Mouse (Mus musculus) MEL (cell line): ENCODE results near the gene Gdf3.

ENCODE experiments used
- CTCF ChIP-seq, 3 experiments: IDR thresholded peaks in 2 of 3; conservative IDR thresholded peaks in 1 of 3; 2 replicates each; pipeline ENCODE4 v1.5.1; 2011 to 2012; ENCODE audit warnings: low read length in 3 of 3, low read depth in 2 of 3, mild to moderate bottlenecking in 2 of 3, improper control_type of control experiment in 1 of 3, inconsistent platforms in 1 of 3, mixed read lengths in 1 of 3, moderate library complexity in 1 of 3; ENCODE audit not compliant: control insufficient read depth in 1 of 3, insufficient read depth in 1 of 3, poor library complexity in 1 of 3, severe bottlenecking in 1 of 3
- EP300 ChIP-seq, 2 experiments: IDR thresholded peaks; 2 replicates each; pipeline ENCODE4 v1.6.1; 2011; ENCODE audit warnings: improper control_type of control experiment in 2 of 2, low read length in 2 of 2, low read depth in 1 of 2, mild to moderate bottlenecking in 1 of 2
- POLR2A ChIP-seq, 2 experiments: IDR thresholded peaks; 2 replicates each; pipeline ENCODE4 v1.6.1; 2011 to 2012; ENCODE audit warnings: low read length in 2 of 2, mild to moderate bottlenecking in 2 of 2, control low read depth in 1 of 2, improper control_type of control experiment in 1 of 2, low read depth in 1 of 2, moderate library complexity in 1 of 2; ENCODE audit not compliant: control insufficient read depth in 1 of 2, insufficient read depth in 1 of 2, poor library complexity in 1 of 2

DNA sequence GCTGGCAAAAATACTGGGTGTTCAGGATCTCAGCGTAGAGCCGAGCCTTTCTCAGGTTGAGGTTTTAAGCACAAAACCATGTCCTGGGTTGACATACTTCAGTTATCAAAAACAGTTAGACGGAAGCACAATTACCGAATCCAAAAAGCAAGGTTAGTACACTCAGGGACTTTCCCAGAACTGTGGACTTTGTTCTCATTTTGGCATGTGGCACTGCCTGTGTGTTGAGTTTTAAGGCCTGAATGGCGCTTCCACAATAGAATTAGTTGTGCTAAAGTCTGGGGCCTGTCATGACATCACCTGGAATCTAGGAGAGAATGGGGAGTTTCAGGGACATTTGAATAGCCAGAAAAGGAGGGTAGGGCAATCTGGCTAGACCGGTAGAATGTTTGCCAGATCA is 11.5 kb downstream of the Gdf3 start:
- no peak for TF ChIP-seq POLR2A (IDR thresholded peaks at IDR 0.05; ENCODE audit: control insufficient read depth in 1 of 2, insufficient read depth in 1 of 2, low read depth in 1 of 2, low read length in 2 of 2, poor library complexity in 1 of 2)
- no peak for TF ChIP-seq CTCF (IDR thresholded peaks at IDR 0.05 in 2 of 3, conservative IDR thresholded peaks at IDR 0.05 in 1 of 3; ENCODE audit: control insufficient read depth in 1 of 3, insufficient read depth in 1 of 3, low read depth in 2 of 3, low read length in 3 of 3, poor library complexity in 1 of 3, severe bottlenecking in 1 of 3)
- no peak for TF ChIP-seq EP300 (IDR thresholded peaks at IDR 0.05; ENCODE audit: low read depth in 1 of 2, low read length in 2 of 2)
